Mouse (Mus musculus) 416B (cell line): ENCODE measurements at regions not wholly inside any gene's neighbourhood (a gene's known extent, or its start where the extent isn't known, plus 50 kb on each side); places are given as distances from the start of the nearest gene placed in this dataset.

Source experiments
- DNase-seq: peaks from one replicate; pipeline ENCODE4 v3.0.0; 2011; ENCODE audit warnings: low read depth

GRCm38 (mm10) chr5:83533901-83534300, 178.9 kb upstream of the Tecrl start:
- no peak for DNase-seq

GRCm38 (mm10) chr5:83518661-83519060, 163.7 kb upstream of the Tecrl start:
- peak; percentile 59 for DNase-seq

GRCm38 (mm10) chr5:83484135-83484534, 129.1 kb upstream of the Tecrl start:
- peak; percentile 56 for DNase-seq

DNA sequence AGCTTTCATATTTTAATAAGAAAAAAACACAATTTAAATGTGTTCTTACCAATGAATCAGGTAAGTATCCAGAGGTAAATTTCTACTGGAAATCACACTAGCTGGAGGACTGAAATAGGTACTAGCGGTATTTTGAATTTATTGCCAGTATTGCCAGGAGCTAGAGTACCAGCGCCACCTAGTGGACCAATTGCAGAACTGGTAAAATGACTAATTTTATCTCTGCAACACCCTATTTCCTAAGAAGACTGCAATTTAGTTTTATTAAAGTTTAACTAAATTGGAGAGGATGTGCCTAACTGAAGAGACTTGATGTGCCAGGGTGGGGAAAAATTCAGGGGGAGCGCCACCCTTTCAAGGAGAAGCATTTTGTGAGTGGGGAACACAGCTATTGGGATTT, 85.3 kb upstream of the Tecrl start:
- DNase-seq: peak; percentile 78

- DNase-seq: no peak
These were observed 81.5 kb upstream of the Tecrl start for GRCm38 (mm10) chr5:83436510-83436909.

DNA sequence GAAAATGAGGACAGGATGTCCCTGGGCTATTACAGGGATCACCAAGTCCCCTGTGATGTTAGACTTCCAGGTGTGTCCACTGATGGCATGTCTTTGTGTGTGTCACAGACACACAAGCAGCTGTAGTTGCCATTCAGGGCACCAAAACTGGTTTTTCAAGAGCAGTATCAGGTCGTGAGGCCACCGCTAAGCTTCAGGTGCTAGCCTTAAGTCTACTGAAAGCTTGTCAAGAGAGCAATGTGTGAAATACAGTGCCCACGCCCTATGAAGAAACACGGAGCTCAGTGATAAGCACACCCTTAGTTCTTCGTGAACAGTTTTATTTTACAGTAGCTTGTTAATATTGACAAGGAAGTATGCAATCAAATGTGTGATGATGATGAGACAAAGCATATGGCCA, 66.7 kb upstream of the Tecrl start:
- DNase-seq: no peak

DNA sequence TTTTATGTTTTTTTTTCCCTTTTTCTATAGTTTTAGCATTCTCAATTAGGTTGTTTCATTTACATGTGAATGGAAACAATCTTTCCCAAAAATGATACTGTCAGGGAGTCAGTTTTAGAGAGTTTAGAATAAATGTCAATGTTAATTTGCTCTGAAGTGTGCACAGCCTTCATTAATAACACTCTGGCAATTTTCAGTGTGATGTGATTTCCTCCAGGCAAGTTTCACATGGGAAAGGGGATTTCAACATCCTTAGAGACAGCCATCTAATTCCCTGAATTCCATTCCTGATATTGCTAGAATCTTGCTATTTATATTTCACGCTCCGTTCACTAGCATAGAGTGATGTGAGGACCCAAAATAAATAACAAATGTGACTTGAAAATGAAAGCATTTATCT, 55.2 kb upstream of the Tecrl start:
- DNase-seq: no peak

DNA sequence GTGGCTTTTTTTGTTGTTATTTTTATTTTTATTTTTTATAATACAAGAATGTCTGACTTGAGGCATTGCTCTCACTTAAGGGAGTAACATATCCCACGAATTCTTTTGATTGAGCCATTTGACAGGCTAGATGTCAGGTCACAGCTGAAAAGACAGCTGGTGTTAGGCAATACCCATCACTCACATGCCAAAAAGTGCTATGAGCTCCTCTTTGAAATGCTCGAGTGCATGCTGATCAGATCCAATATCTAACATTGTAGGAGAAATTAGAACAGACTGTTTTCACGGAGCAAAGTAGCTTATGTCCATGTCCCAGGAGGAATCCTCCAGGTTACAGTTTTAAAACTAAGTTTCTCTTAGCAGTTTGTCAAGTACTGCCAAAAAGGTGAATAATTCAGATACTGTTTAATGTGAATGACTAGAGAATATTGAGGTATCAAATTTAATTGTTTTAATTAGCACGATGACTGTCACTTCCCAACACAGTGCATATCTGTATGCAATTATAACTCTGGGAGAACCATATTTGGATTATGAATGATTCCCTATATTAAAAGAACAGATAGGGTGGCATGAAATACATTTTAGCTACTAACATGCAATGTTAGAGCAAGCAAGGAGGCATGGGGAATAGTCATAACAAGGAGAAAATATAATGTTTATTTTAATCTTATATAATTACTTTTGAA, 50.4 kb upstream of the Tecrl start:
- DNase-seq: no peak
